Mouse (Mus musculus): ENCODE measurements around the gene Stbd1. TPM values are rescaled to one million over a fixed set of nuclear protein-coding genes. Genes with fewer than 3 reads are reported as not detected.

The Stbd1 gene
- total and polyA plus RNA-seq, 3 experiments: 1.2 to 5.2 (median 2.5) TPM

DNA sequence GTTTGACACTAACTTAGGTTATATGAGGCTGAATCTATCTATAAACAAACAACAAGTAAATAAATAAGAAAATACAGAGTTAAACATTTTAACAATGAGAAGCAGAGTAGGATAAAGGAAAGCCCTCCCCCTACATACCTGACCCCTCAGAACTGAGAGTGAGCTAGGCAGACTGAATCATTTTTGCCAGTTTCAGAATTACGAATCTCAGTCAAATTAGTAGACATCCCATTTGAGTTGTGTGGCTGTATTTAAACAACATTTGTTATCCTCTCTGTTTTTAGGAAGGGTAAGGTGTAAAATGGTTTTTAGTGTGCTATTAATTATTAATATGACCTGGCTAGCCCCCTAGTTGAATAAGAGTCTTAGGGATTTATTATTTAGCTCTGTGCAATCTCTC lies 45.3 kb upstream of the Stbd1 start:
- no peak for DNase-seq
- Histone ChIP-seq H3K27ac (no peak overlapping the region), H3K79me2 (replicated peaks; ENCODE audit: control insufficient read depth, insufficient read depth, low read length) (no peaks in the 10 kb centered on the region), H3K36me3 (ENCODE audit: control insufficient read depth, insufficient read depth, low read length) (no peaks in the 10 kb centered on the region), H3K4me3 (no peak overlapping the region), H3K9ac (ENCODE audit: low read depth, low read length) (no peak overlapping the region), H3K4me1 (ENCODE audit: control insufficient read depth, insufficient read depth, low read length) (no peaks in the 10 kb centered on the region; the same call in 1 of the 2 replicates), H3K27me3 (ENCODE audit: control insufficient read depth, insufficient read depth, low read length) (no peaks in the 10 kb centered on the region)
- intact Hi-C loops (cut with DNase I): no loop called here
- no peak for TF ChIP-seq CTCF (IDR thresholded peaks at IDR 0.05)
- TF ChIP-seq EP300 (IDR thresholded peaks at IDR 0.05; ENCODE audit: insufficient read depth, low read depth, low read length): no peak
- TF ChIP-seq POLR2A (IDR thresholded peaks at IDR 0.05; ENCODE audit: insufficient read depth, low read depth, low read length): no peak
- WGBS: 88% methylated on average over 1 of the region's 1 CpGs

DNA sequence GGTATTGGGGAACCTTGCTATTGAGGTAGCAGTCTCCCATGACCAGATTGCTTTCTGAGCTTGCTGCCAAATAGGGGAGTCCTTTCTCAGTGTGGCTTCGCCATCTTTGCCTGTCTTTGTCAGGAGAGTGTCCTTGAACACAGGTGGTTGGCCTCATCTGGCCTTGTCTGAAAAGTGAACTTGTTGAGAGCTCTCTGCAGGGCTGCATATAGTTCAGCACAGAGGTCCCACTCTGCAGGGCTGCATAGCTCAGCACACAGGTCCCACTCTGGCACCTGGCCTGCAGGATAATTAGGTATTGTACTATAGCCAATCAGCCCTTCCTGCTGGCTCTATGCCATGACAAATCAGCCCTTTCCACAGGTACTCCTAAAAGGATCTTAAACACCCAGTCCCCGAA lies 42.6 kb upstream of the Stbd1 start:
- Histone ChIP-seq H3K27ac (no peak overlapping the region), H3K36me3 (ENCODE audit: control insufficient read depth, insufficient read depth, low read length) (no peaks in the 10 kb centered on the region), H3K4me1 (ENCODE audit: control insufficient read depth, insufficient read depth, low read length) (no peaks in the 10 kb centered on the region; the same call in 1 of the 2 replicates), H3K9ac (ENCODE audit: low read depth, low read length) (no peak overlapping the region), H3K27me3 (ENCODE audit: control insufficient read depth, insufficient read depth, low read length) (no peaks in the 10 kb centered on the region), H3K79me2 (replicated peaks; ENCODE audit: control insufficient read depth, insufficient read depth, low read length) (no peaks in the 10 kb centered on the region), H3K4me3 (no peak overlapping the region)
- DNase-seq: no peak
- intact Hi-C loops (cut with DNase I): no loop called here
- TF ChIP-seq POLR2A (IDR thresholded peaks at IDR 0.05; ENCODE audit: insufficient read depth, low read depth, low read length): no peak
- no peak for TF ChIP-seq EP300 (IDR thresholded peaks at IDR 0.05; ENCODE audit: insufficient read depth, low read depth, low read length)
- TF ChIP-seq CTCF (IDR thresholded peaks at IDR 0.05): no peak
- 57% methylated on average over 2 of the region's 2 CpGs for whole genome bisulfite sequencing

- H3K79me2 ChIP-seq (replicated peaks; ENCODE audit: control insufficient read depth, insufficient read depth, low read length): no peaks in the 10 kb centered on the region
- DNase-seq: no peak
- H3K36me3 ChIP-seq (ENCODE audit: control insufficient read depth, insufficient read depth, low read length): no peaks in the 10 kb centered on the region
- H3K4me3 ChIP-seq: no peak overlapping the region
- no peak overlapping the region for H3K9ac ChIP-seq (ENCODE audit: low read depth, low read length)
- TF ChIP-seq EP300 (IDR thresholded peaks at IDR 0.05; ENCODE audit: insufficient read depth, low read depth, low read length) (no peak), CTCF (IDR thresholded peaks at IDR 0.05) (no peak), POLR2A (IDR thresholded peaks at IDR 0.05; ENCODE audit: insufficient read depth, low read depth, low read length) (no peak)
- H3K27ac ChIP-seq: no peak overlapping the region
- no peaks in the 10 kb centered on the region; the same call in 1 of the 2 replicates for H3K4me1 ChIP-seq (ENCODE audit: control insufficient read depth, insufficient read depth, low read length)
- 85% methylated on average over 13 of the region's 13 CpGs for WGBS
- intact Hi-C loops (cut with DNase I): no loop called here
- H3K27me3 ChIP-seq (ENCODE audit: control insufficient read depth, insufficient read depth, low read length): no peaks in the 10 kb centered on the region
Observed at GRCm38 (mm10) chr5:92562002-92562401, 40.8 kb upstream of the Stbd1 start.

GRCm38 (mm10) chr5:92571232-92571631 lies 31.6 kb upstream of the Stbd1 start:
- H3K36me3 ChIP-seq (ENCODE audit: control insufficient read depth, insufficient read depth, low read length): no peaks in the 10 kb centered on the region
- TF ChIP-seq CTCF (IDR thresholded peaks at IDR 0.05): no peak
- no peaks in the 10 kb centered on the region for H3K79me2 ChIP-seq (replicated peaks; ENCODE audit: control insufficient read depth, insufficient read depth, low read length)
- no peaks in the 10 kb centered on the region for H3K4me1 ChIP-seq (ENCODE audit: control insufficient read depth, insufficient read depth, low read length)
- 92% methylated on average over 4 of the region's 4 CpGs for WGBS
- H3K4me3 ChIP-seq: no peak overlapping the region
- intact Hi-C loops (cut with DNase I): no loop called here
- H3K27ac ChIP-seq: no peak overlapping the region
- H3K27me3 ChIP-seq (ENCODE audit: control insufficient read depth, insufficient read depth, low read length): no peaks in the 10 kb centered on the region
- no peak for DNase-seq
- H3K9ac ChIP-seq (ENCODE audit: low read depth, low read length): no peak overlapping the region

GRCm38 (mm10) chr5:92579559-92579958 lies 23.3 kb upstream of the Stbd1 start:
- TF ChIP-seq CTCF (IDR thresholded peaks at IDR 0.05): no peak
- TF ChIP-seq EP300 (IDR thresholded peaks at IDR 0.05; ENCODE audit: insufficient read depth, low read depth, low read length): no peak
- no peak for TF ChIP-seq POLR2A (IDR thresholded peaks at IDR 0.05; ENCODE audit: insufficient read depth, low read depth, low read length)
- 77% methylated on average over 14 of the region's 14 CpGs for WGBS
- H3K27me3 ChIP-seq (ENCODE audit: control insufficient read depth, insufficient read depth, low read length): no peaks in the 10 kb centered on the region
- H3K9ac ChIP-seq (ENCODE audit: low read depth, low read length): no peak overlapping the region
- H3K36me3 ChIP-seq (ENCODE audit: control insufficient read depth, insufficient read depth, low read length): no peaks in the 10 kb centered on the region
- H3K79me2 ChIP-seq (replicated peaks; ENCODE audit: control insufficient read depth, insufficient read depth, low read length): no peaks in the 10 kb centered on the region
- no peak overlapping the region for H3K4me3 ChIP-seq
- no peaks in the 10 kb centered on the region for H3K4me1 ChIP-seq (ENCODE audit: control insufficient read depth, insufficient read depth, low read length)
- DNase-seq: no peak
- intact Hi-C loops (cut with DNase I): no loop called here
- H3K27ac ChIP-seq: no peak overlapping the region

DNA sequence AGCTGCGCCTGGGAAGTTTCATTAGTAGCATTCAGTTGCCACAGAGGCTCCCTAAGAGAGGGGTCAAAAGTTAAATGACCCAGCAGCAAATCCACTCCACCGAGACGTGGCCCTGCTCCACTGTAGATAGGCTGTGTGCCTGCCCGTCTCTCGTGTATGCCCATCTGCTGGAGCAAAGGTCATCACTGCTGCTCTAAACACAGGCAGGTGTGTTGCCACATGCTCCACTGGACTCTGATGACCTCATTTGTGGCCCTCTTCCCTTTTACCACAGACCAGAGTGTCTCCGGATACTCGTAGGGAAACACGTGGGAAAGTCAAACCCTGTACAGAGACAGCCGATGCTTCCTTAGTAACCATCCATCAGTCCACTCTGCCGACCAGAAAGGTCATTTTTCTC lies 16.9 kb upstream of the Stbd1 start:
- 57% methylated on average over 10 of the region's 10 CpGs for WGBS
- TF ChIP-seq EP300 (IDR thresholded peaks at IDR 0.05; ENCODE audit: insufficient read depth, low read depth, low read length) (no peak), POLR2A (IDR thresholded peaks at IDR 0.05; ENCODE audit: insufficient read depth, low read depth, low read length) (no peak), CTCF (IDR thresholded peaks at IDR 0.05) (no peak)

More for the DNA sequence above, 16.9 kb upstream of the Stbd1 start:
- Histone ChIP-seq H3K27ac (no peak overlapping the region), H3K4me1 (ENCODE audit: control insufficient read depth, insufficient read depth, low read length) (no peaks in the 10 kb centered on the region), H3K79me2 (replicated peaks; ENCODE audit: control insufficient read depth, insufficient read depth, low read length) (no peaks in the 10 kb centered on the region), H3K9ac (ENCODE audit: low read depth, low read length) (no peak overlapping the region), H3K36me3 (ENCODE audit: control insufficient read depth, insufficient read depth, low read length) (no peaks in the 10 kb centered on the region), H3K27me3 (ENCODE audit: control insufficient read depth, insufficient read depth, low read length) (no peaks in the 10 kb centered on the region), H3K4me3 (no peak overlapping the region)
- intact Hi-C loops (cut with DNase I): no loop called here
- DNase-seq: no peak

Measured in heart, adult 2 months (tissue).